Mouse (Mus musculus) bone marrow, adult 2 months (tissue): ENCODE data around the gene Arhgdig.

Experiments used
- CTCF ChIP-seq: fragments of 200-500 bp; IDR thresholded peaks from 2 replicates; pipeline ENCODE4 v1.5.1; 2011; ENCODE audit warnings: low read length, control low read depth; ENCODE audit not compliant: control insufficient read depth, insufficient read depth
- POLR2A ChIP-seq: fragments of 200-500 bp; IDR thresholded peaks from 2 replicates; pipeline ENCODE4 v1.6.1; 2011; ENCODE audit warnings: low read depth, mild to moderate bottlenecking, control low read depth, low read length, borderline replicate concordance; ENCODE audit not compliant: control insufficient read depth

DNA sequence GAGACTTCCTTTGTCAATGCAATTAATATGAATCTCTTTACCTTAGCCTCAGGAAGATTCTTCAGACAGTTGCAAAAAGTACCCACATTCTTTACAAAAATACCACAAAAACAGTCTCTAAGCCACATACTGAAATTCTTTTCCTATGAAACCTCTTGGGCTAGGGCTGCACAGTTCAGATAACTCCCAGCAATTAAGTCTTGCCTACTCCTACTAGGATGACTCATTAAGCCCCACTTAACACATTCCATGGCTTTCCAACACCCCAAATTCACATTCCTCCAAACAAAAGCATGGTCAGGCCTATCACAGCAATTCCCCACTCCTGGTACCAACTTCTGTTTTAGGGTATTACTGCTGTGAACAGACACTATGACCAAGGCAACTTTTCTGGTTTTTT lies 29.0 kb downstream of the Arhgdig start:
- no peak for TF ChIP-seq CTCF
- TF ChIP-seq POLR2A = no peak
